ENCODE assay signal across 20 mouse cellular contexts in genomic region chrX:36278750-36279149, GRCm38 (mm10). TPM values are rescaled to one million over a fixed set of nuclear protein-coding genes. Genes with fewer than 3 reads are reported as not detected.
DNase-seq lines count a peak whose midpoint lies in the region; ATAC-seq lines count a peak whose summit lies in the region.
"Had no signal": no experiment of that assay in that cellular context is flagged by ENCODE, and none has a peak within 500 bp of the region (broad histone marks: within the 10 kb centered on the region; RNA-seq: fewer than 3 reads in every experiment).

No protein-coding gene starts in this region.

- no peak overlapping the region for H3K9ac ChIP-seq in forebrain, embryonic 16.5 days (replicated peaks; ENCODE audit: low read depth, low read length)
- H3K9ac ChIP-seq: embryonic facial prominence, embryonic 13.5 days; forebrain, embryonic 13.5 days; heart, embryonic 13.5 days; hindbrain, embryonic 15.5 days had no signal

- no peak overlapping the region for H3K27ac ChIP-seq in forebrain, embryonic 16.5 days (ENCODE audit: low read length)
- H3K27ac ChIP-seq: embryonic facial prominence, embryonic 13.5 days; forebrain, embryonic 13.5 days; gastrocnemius, adult 2 months; heart, embryonic 13.5 days; hindbrain, embryonic 15.5 days had no signal

- H3K4me1 ChIP-seq in forebrain, embryonic 16.5 days (replicated peaks; ENCODE audit: control insufficient read depth, insufficient read depth, low read length), result no peaks in the 10 kb centered on the region
- H3K4me1 ChIP-seq: embryonic facial prominence, embryonic 13.5 days; forebrain, embryonic 13.5 days; heart, embryonic 13.5 days; hindbrain, embryonic 15.5 days had no signal

- peak; percentile 7 for DNase-seq in CD4-positive helper T cell, adult 2 months (ENCODE audit: low read depth, low spot score)
- DNase-seq in CD4-positive, CD25-positive, alpha-beta regulatory T cell, adult 2 months (ENCODE audit: low read depth, low spot score), result peak; percentile 24
- DNase-seq in brain, adult 2 months (ENCODE audit: low read depth, low spot score), result peak; percentile 3
- peak; percentile 1 for DNase-seq in thymus, postnatal 25 days
- no peak for DNase-seq in heart, adult 8-10 months (ENCODE audit: low spot score)
- DNase-seq: adrenal gland, adult 8-10 months; adrenal gland, postnatal 36 days; cerebellum, adult 11 months; cerebellum, adult 8-10 months; cerebellum, postnatal 25 days; gastrocnemius, adult 2 months; gastrocnemius, postnatal 25 days; heart, postnatal 36 days had no signal

- no peaks in the 10 kb centered on the region for H3K27me3 ChIP-seq in forebrain, embryonic 16.5 days (replicated peaks; ENCODE audit: control insufficient read depth, insufficient read depth, low read length)
- H3K27me3 ChIP-seq: CH12.LX; embryonic facial prominence, embryonic 13.5 days; forebrain, embryonic 13.5 days; heart, embryonic 13.5 days; hindbrain, embryonic 15.5 days had no signal

- ATAC-seq in forebrain, embryonic 16.5 days, result no peak
- ATAC-seq: forebrain, embryonic 13.5 days; Patski had no signal

- no peaks in the 10 kb centered on the region for H3K36me3 ChIP-seq in forebrain, embryonic 16.5 days (ENCODE audit: control insufficient read depth, insufficient read depth)
- H3K36me3 ChIP-seq: embryonic facial prominence, embryonic 13.5 days; heart, embryonic 13.5 days; hindbrain, embryonic 15.5 days had no signal

- no peak overlapping the region for H3K4me3 ChIP-seq in forebrain, embryonic 16.5 days (replicated peaks; ENCODE audit: low read length)
- H3K4me3 ChIP-seq: embryonic facial prominence, embryonic 13.5 days; forebrain, embryonic 13.5 days; gastrocnemius, adult 2 months; heart, embryonic 13.5 days; hindbrain, embryonic 15.5 days had no signal

- H3K9me3 ChIP-seq in forebrain, embryonic 16.5 days (ENCODE audit: control insufficient read depth, low read length), result no peaks in the 10 kb centered on the region
- H3K9me3 ChIP-seq: embryonic facial prominence, embryonic 13.5 days; forebrain, embryonic 13.5 days; heart, embryonic 13.5 days; hindbrain, embryonic 15.5 days had no signal

- 60% methylated on average over 1 of the region's 1 CpGs for WGBS in forebrain, embryonic 16.5 days

- no peak overlapping the region for H3K4me2 ChIP-seq in forebrain, embryonic 16.5 days (ENCODE audit: low read length)
- H3K4me2 ChIP-seq: embryonic facial prominence, embryonic 13.5 days; forebrain, embryonic 13.5 days; heart, embryonic 13.5 days; hindbrain, embryonic 15.5 days had no signal

RNA-seq across cellular contexts. Expression of gene Lonrf3, which starts 49.4 kb away (rescaled TPM):
- 1 to 10 TPM in 2 of 4 experiments, under 1 TPM in 2; 0.66 to 1.5 (median 1.0) TPM for total RNA-seq in heart, adult 8-10 months (2022)
- 0.66 and 0.77 TPM in 2 replicates for polyA plus RNA-seq in forebrain, embryonic 16.5 days (2015; fragmentation: Nextera tagmentation; extraction: Ambion mirVana)
- total RNA-seq: CH12.LX had no signal
